Mouse (Mus musculus): ENCODE measurements around the gene Ifitm5. TPM values are rescaled to one million over a fixed set of nuclear protein-coding genes. Genes with fewer than 3 reads are reported as not detected.
"Not testable (repeated sequence)": the region's sequence is repeated elsewhere in the genome, so short reads cannot be mapped to it uniquely, and the experiment has no call there.

The Ifitm5 gene
- polyA plus RNA-seq, 1 experiment from 2014 or later, result 0.60 TPM

GRCm38 (mm10) chr7:140987182-140988138, 37.4 kb upstream of the Ifitm5 start:
- Histone ChIP-seq H3K9ac (ENCODE audit: low read depth, low read length) (no peak overlapping the region), H3K4me1 (replicated peaks; ENCODE audit: control insufficient read depth, insufficient read depth, low read length) (0 out of 2 replicates have a peak, but pooled peaks cover 2% of the 10 kb centered on the region), H3K9me3 (ENCODE audit: control insufficient read depth, low read length) (no peaks in the 10 kb centered on the region), H3K27me3 (replicated peaks; ENCODE audit: control insufficient read depth, insufficient read depth, low read length) (0 out of 2 replicates have a peak, but pooled peaks cover 2% of the 10 kb centered on the region), H3K4me2 (no peak overlapping the region), H3K27ac (ENCODE audit: low read depth, low read length) (no peak overlapping the region), H3K4me3 (ENCODE audit: low read depth, low read length) (no peak overlapping the region), H3K36me3 (ENCODE audit: control insufficient read depth, insufficient read depth, low read length) (no peaks in the 10 kb centered on the region)
- DNase-seq (ENCODE audit: low spot score), result peak; percentile 28
- ATAC-seq (replicated peaks; ENCODE audit: low FRiP score), result no peak
- 69% methylated on average over 17 of the region's 17 CpGs for WGBS

- 66% methylated on average over 7 of the region's 7 CpGs for WGBS
These were observed 32.9 kb upstream of the Ifitm5 start for GRCm38 (mm10) chr7:140982971-140983370.

GRCm38 (mm10) chr7:140981704-140982103, 31.6 kb upstream of the Ifitm5 start:
- Histone ChIP-seq H3K27me3 (replicated peaks; ENCODE audit: control insufficient read depth, insufficient read depth, low read length) (peaks cover 2% of the 10 kb centered on the region; the same call in 1 of the 2 replicates), H3K4me3 (ENCODE audit: low read depth, low read length) (no peak overlapping the region), H3K27ac (ENCODE audit: low read depth, low read length) (no peak overlapping the region), H3K36me3 (ENCODE audit: control insufficient read depth, insufficient read depth, low read length) (no peaks in the 10 kb centered on the region), H3K4me1 (replicated peaks; ENCODE audit: control insufficient read depth, insufficient read depth, low read length) (no peaks in the 10 kb centered on the region), H3K4me2 (no peak overlapping the region), H3K9me3 (ENCODE audit: control insufficient read depth, low read length) (no peaks in the 10 kb centered on the region), H3K9ac (ENCODE audit: low read depth, low read length) (no peak overlapping the region)
- ATAC-seq (replicated peaks; ENCODE audit: low FRiP score) (no peak), DNase-seq (ENCODE audit: low spot score) (no peak)
- WGBS, result 50% methylated on average over 8 of the region's 8 CpGs

More at GRCm38 (mm10) chr7:140982971-140983370, 32.9 kb upstream of the Ifitm5 start:
- Histone ChIP-seq H3K4me3 (ENCODE audit: low read depth, low read length) (no peak overlapping the region), H3K4me2 (no peak overlapping the region), H3K27me3 (replicated peaks; ENCODE audit: control insufficient read depth, insufficient read depth, low read length) (peaks cover 2% of the 10 kb centered on the region; the same call in 1 of the 2 replicates), H3K9me3 (ENCODE audit: control insufficient read depth, low read length) (no peaks in the 10 kb centered on the region), H3K9ac (ENCODE audit: low read depth, low read length) (no peak overlapping the region), H3K36me3 (ENCODE audit: control insufficient read depth, insufficient read depth, low read length) (no peaks in the 10 kb centered on the region), H3K4me1 (replicated peaks; ENCODE audit: control insufficient read depth, insufficient read depth, low read length) (no peaks in the 10 kb centered on the region), H3K27ac (ENCODE audit: low read depth, low read length) (no peak overlapping the region)
- no peak for DNase-seq (ENCODE audit: low spot score)
- ATAC-seq (replicated peaks; ENCODE audit: low FRiP score), result no peak

- not testable (repeated sequence) for H3K4me3 ChIP-seq (ENCODE audit: low read depth, low read length); H3K36me3 ChIP-seq (ENCODE audit: control insufficient read depth, insufficient read depth, low read length); H3K27me3 ChIP-seq (replicated peaks; ENCODE audit: control insufficient read depth, insufficient read depth, low read length); H3K4me1 ChIP-seq (replicated peaks; ENCODE audit: control insufficient read depth, insufficient read depth, low read length); H3K4me2 ChIP-seq; DNase-seq (ENCODE audit: low spot score); ATAC-seq (replicated peaks; ENCODE audit: low FRiP score); H3K27ac ChIP-seq (ENCODE audit: low read depth, low read length); H3K9ac ChIP-seq (ENCODE audit: low read depth, low read length); H3K9me3 ChIP-seq (ENCODE audit: control insufficient read depth, low read length)
- 79% methylated on average over 9 of the region's 9 CpGs for WGBS
These were observed 26.6 kb upstream of the Ifitm5 start for GRCm38 (mm10) chr7:140976720-140977119.

GRCm38 (mm10) chr7:140975465-140975864, 25.4 kb upstream of the Ifitm5 start:
- no peaks in the 10 kb centered on the region; the same call in 1 of the 2 replicates for H3K27me3 ChIP-seq (replicated peaks; ENCODE audit: control insufficient read depth, insufficient read depth, low read length)
- no peak overlapping the region for H3K9ac ChIP-seq (ENCODE audit: low read depth, low read length)
- H3K36me3 ChIP-seq (ENCODE audit: control insufficient read depth, insufficient read depth, low read length), result no peaks in the 10 kb centered on the region
- DNase-seq (ENCODE audit: low spot score) (no peak), ATAC-seq (replicated peaks; ENCODE audit: low FRiP score) (no peak)
- no peak overlapping the region for H3K4me3 ChIP-seq (ENCODE audit: low read depth, low read length)
- H3K27ac ChIP-seq (ENCODE audit: low read depth, low read length), result no peak overlapping the region
- peaks cover 11% of the 10 kb centered on the region for H3K4me1 ChIP-seq (replicated peaks; ENCODE audit: control insufficient read depth, insufficient read depth, low read length)
- no peak overlapping the region for H3K4me2 ChIP-seq
- H3K9me3 ChIP-seq (ENCODE audit: control insufficient read depth, low read length), result no peaks in the 10 kb centered on the region
- WGBS, result 38% methylated on average over 3 of the region's 3 CpGs

GRCm38 (mm10) chr7:140974940-140975339, 24.8 kb upstream of the Ifitm5 start:
- Histone ChIP-seq H3K27me3 (replicated peaks; ENCODE audit: control insufficient read depth, insufficient read depth, low read length) (no peaks in the 10 kb centered on the region; the same call in 1 of the 2 replicates), H3K4me2 (no peak overlapping the region), H3K4me3 (ENCODE audit: low read depth, low read length) (no peak overlapping the region), H3K36me3 (ENCODE audit: control insufficient read depth, insufficient read depth, low read length) (no peaks in the 10 kb centered on the region), H3K4me1 (replicated peaks; ENCODE audit: control insufficient read depth, insufficient read depth, low read length) (peaks cover 11% of the 10 kb centered on the region), H3K9ac (ENCODE audit: low read depth, low read length) (no peak overlapping the region), H3K27ac (ENCODE audit: low read depth, low read length) (no peak overlapping the region), H3K9me3 (ENCODE audit: control insufficient read depth, low read length) (no peaks in the 10 kb centered on the region)
- DNase-seq (ENCODE audit: low spot score), result no peak
- WGBS, result 24% methylated on average over 9 of the region's 9 CpGs
- ATAC-seq (replicated peaks; ENCODE audit: low FRiP score), result no peak

GRCm38 (mm10) chr7:140973396-140974165, 23.5 kb upstream of the Ifitm5 start:
- no peak for ATAC-seq (replicated peaks; ENCODE audit: low FRiP score)
- H3K27me3 ChIP-seq (replicated peaks; ENCODE audit: control insufficient read depth, insufficient read depth, low read length), result no peaks in the 10 kb centered on the region
- WGBS, result 49% methylated on average over 14 of the region's 14 CpGs

GRCm38 (mm10) chr7:140971479-140972171, 21.5 kb upstream of the Ifitm5 start:
- H3K27ac ChIP-seq (ENCODE audit: low read depth, low read length), result peak overlapping the region; percentile 41; the same call in 1 of the 2 replicates
- DNase-seq (ENCODE audit: low spot score) (no peak), ATAC-seq (replicated peaks; ENCODE audit: low FRiP score) (no peak; the same call in 1 of the 2 replicates)

More at GRCm38 (mm10) chr7:140973396-140974165, 23.5 kb upstream of the Ifitm5 start:
- no peak for DNase-seq (ENCODE audit: low spot score)
- Histone ChIP-seq H3K36me3 (ENCODE audit: control insufficient read depth, insufficient read depth, low read length) (no peaks in the 10 kb centered on the region), H3K4me3 (ENCODE audit: low read depth, low read length) (no peak overlapping the region), H3K4me2 (no peak overlapping the region), H3K9ac (ENCODE audit: low read depth, low read length) (no peak overlapping the region), H3K9me3 (ENCODE audit: control insufficient read depth, low read length) (no peaks in the 10 kb centered on the region), H3K4me1 (replicated peaks; ENCODE audit: control insufficient read depth, insufficient read depth, low read length) (peaks cover 11% of the 10 kb centered on the region), H3K27ac (ENCODE audit: low read depth, low read length) (no peak overlapping the region)

More at GRCm38 (mm10) chr7:140971479-140972171, 21.5 kb upstream of the Ifitm5 start:
- Histone ChIP-seq H3K4me3 (ENCODE audit: low read depth, low read length) (no peak overlapping the region), H3K9ac (ENCODE audit: low read depth, low read length) (no peak overlapping the region), H3K27me3 (replicated peaks; ENCODE audit: control insufficient read depth, insufficient read depth, low read length) (no peaks in the 10 kb centered on the region), H3K4me2 (no peak overlapping the region), H3K9me3 (ENCODE audit: control insufficient read depth, low read length) (no peaks in the 10 kb centered on the region), H3K36me3 (ENCODE audit: control insufficient read depth, insufficient read depth, low read length) (no peaks in the 10 kb centered on the region), H3K4me1 (replicated peaks; ENCODE audit: control insufficient read depth, insufficient read depth, low read length) (peaks cover 11% of the 10 kb centered on the region)
- 73% methylated on average over 8 of the region's 8 CpGs for WGBS
